Mouse (Mus musculus): ENCODE measurements around the gene Tagap1. TPM values are rescaled to one million over a fixed set of nuclear protein-coding genes. Genes with fewer than 3 reads are reported as not detected.
"Not testable (repeated sequence)": the region's sequence is repeated elsewhere in the genome, so short reads cannot be mapped to it uniquely, and the experiment has no call there.

Tagap1 gene
- polyA plus RNA-seq (2016; fragmentation: Nextera tagmentation; extraction: Ambion mirVana), result 52.4 and 53.7 TPM in 2 replicates

DNA sequence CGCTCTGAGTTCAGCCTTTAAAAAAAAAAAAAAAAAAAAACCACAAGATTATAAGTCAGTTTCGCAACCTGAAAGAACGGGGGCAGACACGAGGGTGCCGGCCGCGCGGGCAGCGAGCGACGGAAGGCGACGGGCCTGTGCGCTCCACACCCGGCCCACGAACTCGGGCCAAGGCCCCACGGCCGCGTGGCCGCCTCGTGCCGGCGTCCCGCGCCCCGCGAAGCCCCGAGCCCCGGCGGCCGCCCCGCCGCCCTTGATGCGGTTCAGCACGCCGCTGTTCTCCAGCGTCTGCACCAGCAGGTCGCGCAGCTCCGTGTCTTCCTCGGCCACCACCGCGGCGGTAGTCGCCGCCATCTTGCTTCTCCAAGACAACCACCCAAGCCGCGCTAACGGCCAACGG lies at the start of gene Tagap1:
Gene Tagap1, minus strand, starts transcription at position 381 of the 400 bp plus-strand sequence.
- not testable (repeated sequence) for H3K4me1 ChIP-seq; H3K9me3 ChIP-seq; H3K27me3 ChIP-seq (replicated peaks; ENCODE audit: low read depth, poor library complexity, severe bottlenecking)
- Histone ChIP-seq H3K27ac (replicated peaks) (peak within 1 kb of the TSS; percentile 88), H3K36me3 (replicated peaks) (peaks cover 12% of the 10 kb centered on the region), H3K4me3 (peak within 1 kb of the TSS; percentile 62)
- DNase-seq (ENCODE audit: low spot score), result peak; percentile 43
- WGBS, result under 1% methylated on average over 46 of the region's 51 CpGs

DNA sequence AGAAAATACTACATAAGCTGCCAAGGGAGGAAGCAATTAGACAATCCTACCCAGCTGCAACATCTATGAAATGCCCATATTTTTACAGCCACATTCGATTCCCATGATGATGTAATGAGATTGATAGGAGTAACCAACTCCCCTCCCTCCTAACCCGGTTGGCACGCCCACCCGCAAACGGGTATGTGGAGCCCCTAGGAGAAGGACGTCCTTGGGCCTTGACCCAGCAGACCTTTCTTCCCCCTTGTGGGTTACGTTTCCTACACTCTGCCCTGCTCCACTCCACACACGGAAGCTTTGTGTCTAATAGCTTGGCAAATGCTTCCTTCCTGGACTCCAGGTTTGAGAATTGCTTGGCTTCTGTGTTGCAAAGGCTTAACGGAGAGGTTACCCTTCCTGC lies 48.9 kb upstream of the Tagap1 start:
- H3K27me3 ChIP-seq (replicated peaks; ENCODE audit: low read depth, poor library complexity, severe bottlenecking); H3K27ac ChIP-seq (replicated peaks); H3K9me3 ChIP-seq; H3K4me1 ChIP-seq; H3K36me3 ChIP-seq (replicated peaks); DNase-seq (ENCODE audit: low spot score); H3K4me3 ChIP-seq: not testable (repeated sequence)
- 70% methylated on average over 7 of the region's 9 CpGs for WGBS

DNA sequence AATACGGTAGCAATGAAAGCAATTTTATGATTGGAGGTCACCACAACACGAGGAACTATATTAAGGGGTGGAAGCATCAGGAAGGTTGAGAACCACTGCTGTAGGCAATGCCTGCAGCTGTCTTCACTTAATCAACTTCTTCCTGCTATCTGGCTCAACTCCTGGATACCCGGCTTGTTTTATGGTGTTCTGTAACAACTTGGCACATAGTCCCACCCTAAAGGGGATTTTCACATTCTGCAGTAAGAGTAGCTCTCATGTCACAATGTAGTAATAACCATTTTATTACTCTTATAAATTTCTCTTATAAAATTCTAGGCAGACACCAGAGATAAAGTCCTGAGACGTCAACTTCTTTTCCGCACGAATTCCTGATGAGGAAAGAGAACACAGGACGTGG lies 48.5 kb upstream of the Tagap1 start:
- not testable (repeated sequence) for H3K27me3 ChIP-seq (replicated peaks; ENCODE audit: low read depth, poor library complexity, severe bottlenecking); H3K9me3 ChIP-seq; H3K4me3 ChIP-seq; H3K27ac ChIP-seq (replicated peaks); DNase-seq (ENCODE audit: low spot score); H3K4me1 ChIP-seq; H3K36me3 ChIP-seq (replicated peaks)
- no CpG with 5 or more reads among the region's 7 CpGs for WGBS

DNA sequence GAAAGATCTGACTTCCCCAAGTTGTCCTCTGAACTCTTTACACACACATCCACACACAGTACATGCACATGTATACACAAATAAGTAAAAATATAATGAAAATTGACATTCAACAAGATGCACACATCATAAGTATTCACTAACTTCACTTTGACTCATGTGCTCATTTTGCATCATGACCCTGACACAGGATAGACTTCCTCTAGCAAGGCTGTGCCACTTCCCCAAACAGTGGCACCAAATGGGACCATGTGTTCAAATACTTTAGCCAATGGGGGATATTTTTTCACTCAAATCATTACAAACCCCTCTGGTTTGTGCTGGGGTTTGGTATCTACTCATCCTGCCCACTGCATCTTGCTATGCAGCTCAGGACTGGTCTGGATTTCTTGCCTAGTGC lies 47.9 kb upstream of the Tagap1 start:
- H3K4me1 ChIP-seq; H3K27ac ChIP-seq (replicated peaks); H3K27me3 ChIP-seq (replicated peaks; ENCODE audit: low read depth, poor library complexity, severe bottlenecking); DNase-seq (ENCODE audit: low spot score); H3K36me3 ChIP-seq (replicated peaks); H3K4me3 ChIP-seq; H3K9me3 ChIP-seq: not testable (repeated sequence)

DNA sequence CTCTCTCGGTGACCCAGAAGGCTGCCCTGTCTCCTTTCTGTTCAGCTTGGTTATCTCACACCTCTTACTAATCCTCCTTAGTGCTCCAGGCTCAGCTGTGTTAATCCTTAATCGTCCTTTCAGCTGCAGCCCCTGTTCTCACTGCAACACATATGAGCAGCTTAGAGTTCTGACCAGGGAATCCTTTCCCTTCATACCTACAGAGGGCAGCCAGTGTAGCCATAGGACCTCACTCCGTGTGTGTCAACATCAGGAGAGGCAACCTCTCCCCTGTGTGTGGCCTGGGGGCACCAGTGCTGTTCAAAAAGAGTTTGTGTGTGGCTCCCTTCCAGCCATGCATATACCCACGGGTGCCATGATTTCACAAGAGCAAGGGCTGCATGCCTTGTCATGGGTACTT lies 44.7 kb upstream of the Tagap1 start:
- H3K27ac ChIP-seq (replicated peaks); H3K4me1 ChIP-seq; DNase-seq (ENCODE audit: low spot score); H3K27me3 ChIP-seq (replicated peaks; ENCODE audit: low read depth, poor library complexity, severe bottlenecking); H3K9me3 ChIP-seq; H3K36me3 ChIP-seq (replicated peaks); H3K4me3 ChIP-seq: not testable (repeated sequence)
- 48% methylated on average over 4 of the region's 4 CpGs for WGBS

DNA sequence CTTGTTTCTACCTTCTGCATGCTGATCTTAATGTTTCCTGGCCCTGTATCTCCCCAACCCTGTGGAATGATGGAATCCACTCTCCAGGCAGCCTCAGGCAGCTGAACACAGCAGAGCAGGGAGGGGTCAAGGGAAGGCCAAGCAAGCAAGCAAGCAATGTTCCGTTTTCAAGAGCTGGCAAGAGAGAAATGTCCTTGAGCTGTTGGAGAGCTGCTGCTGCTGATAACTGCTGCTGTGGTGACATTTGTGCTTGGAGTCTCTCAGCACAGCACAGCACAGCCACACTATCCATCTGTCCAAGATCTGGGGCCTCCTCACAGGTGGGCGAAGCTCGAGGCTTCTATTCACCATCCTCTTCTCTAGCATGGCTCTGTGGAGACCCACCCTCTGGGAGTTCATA lies 42.4 kb upstream of the Tagap1 start:
- WGBS, result no CpG with 5 or more reads among the region's 3 CpGs
- not testable (repeated sequence) for H3K27ac ChIP-seq (replicated peaks); H3K36me3 ChIP-seq (replicated peaks); H3K4me3 ChIP-seq; DNase-seq (ENCODE audit: low spot score); H3K4me1 ChIP-seq; H3K9me3 ChIP-seq; H3K27me3 ChIP-seq (replicated peaks; ENCODE audit: low read depth, poor library complexity, severe bottlenecking)

DNA sequence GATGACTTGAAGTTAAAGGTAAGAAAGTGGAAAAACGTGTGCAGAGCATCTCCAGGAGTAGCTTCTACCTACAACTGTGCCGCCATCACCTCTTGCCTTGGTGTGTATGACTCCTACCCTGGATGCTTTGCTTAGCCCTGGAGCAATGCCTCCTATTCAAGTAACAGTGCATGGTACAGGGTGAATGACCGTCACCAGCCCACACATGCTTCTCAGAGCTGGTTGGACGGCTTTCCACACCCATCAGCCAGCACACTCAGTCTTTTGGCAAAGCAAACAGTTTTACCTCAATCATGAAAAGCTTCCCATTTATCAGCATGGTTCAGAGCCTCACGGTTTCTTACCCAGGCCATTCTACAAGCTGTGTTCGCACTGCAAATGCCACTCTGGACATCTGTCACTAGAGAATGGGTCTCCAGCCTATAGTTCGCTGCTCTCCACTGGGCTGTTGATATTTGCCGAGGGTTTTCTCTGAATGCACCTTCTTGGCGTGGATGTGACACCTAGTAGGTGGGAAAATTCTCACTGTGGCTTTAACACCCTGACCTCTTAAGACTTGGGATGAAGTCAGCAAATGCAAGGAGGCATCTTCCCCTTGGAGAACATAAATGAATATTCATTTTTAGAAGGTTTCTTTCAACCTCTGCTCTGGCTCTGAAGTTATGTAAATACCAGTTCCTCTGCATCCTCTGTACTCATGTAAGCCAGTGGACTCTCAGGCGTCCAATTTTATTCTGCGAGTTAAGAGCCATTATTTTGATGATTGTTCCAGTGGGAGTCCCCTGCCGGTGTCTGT lies 41.0 kb upstream of the Tagap1 start:
- WGBS, result 89% methylated on average over 9 of the region's 12 CpGs

DNA sequence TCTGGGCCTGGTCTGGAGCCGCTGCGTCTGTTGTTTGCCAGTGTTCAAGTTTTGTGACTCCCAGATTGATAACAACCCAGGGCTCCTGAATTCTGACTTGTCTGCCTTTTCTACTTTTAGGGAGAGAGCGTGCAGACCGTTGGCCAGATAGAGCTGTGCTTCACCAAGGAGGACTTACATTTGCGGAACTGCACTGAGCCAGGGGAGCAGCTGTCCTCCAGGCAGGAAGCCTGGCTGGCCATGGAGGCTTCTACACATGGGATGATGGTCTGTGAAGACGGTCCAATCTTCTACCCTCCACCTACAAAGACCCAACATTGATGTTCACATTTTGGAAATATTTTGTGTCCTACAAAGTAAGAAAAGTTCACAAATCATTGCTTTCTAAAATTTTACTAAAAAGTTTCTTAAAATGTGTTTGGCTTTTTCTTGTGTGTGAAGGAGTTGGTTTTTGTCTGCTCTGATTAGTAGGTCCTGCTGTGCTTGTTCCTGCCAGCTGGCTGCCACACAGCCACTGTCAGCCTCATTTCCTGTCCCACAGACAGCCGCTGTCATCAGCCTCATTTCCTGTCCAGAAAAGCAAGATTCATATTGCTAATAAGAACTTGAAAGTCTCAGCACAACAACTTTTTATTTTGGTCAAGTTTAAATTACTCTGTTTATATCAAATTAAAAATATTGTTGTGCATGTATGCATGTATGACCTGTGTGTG lies 37.0 kb upstream of the Tagap1 start:
- not testable (repeated sequence) for H3K9me3 ChIP-seq; H3K27ac ChIP-seq (replicated peaks); H3K36me3 ChIP-seq (replicated peaks); H3K4me3 ChIP-seq; H3K27me3 ChIP-seq (replicated peaks; ENCODE audit: low read depth, poor library complexity, severe bottlenecking); DNase-seq (ENCODE audit: low spot score); H3K4me1 ChIP-seq
- WGBS, result 76% methylated on average over 2 of the region's 7 CpGs

More for the DNA sequence above, 41.0 kb upstream of the Tagap1 start:
- H3K4me1 ChIP-seq; H3K36me3 ChIP-seq (replicated peaks); H3K4me3 ChIP-seq; H3K9me3 ChIP-seq; H3K27me3 ChIP-seq (replicated peaks; ENCODE audit: low read depth, poor library complexity, severe bottlenecking); H3K27ac ChIP-seq (replicated peaks); DNase-seq (ENCODE audit: low spot score): not testable (repeated sequence)

DNA sequence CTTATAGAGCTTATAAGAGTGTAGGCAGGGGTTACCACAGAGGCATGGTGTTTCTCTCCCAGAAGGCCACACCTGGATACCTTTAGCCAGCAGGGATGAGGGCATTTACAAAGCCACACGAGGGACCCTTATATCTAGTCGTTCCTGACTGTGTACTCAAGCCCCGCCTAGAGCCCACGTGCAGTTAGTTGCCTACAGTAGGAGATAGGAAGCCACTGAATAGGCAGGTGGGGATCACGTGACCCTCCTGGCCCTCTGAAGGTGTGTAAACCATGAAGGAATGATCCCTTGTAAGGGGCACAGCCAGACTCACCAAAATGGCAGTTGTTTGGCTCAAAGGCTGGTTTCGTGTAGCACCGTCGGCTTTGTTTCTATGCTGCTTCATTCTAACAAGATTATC lies 35.9 kb upstream of the Tagap1 start:
- not testable (repeated sequence) for H3K9me3 ChIP-seq; H3K27ac ChIP-seq (replicated peaks); H3K27me3 ChIP-seq (replicated peaks; ENCODE audit: low read depth, poor library complexity, severe bottlenecking); H3K36me3 ChIP-seq (replicated peaks); DNase-seq (ENCODE audit: low spot score); H3K4me1 ChIP-seq; H3K4me3 ChIP-seq
- WGBS, result 88% methylated on average over 8 of the region's 8 CpGs

DNA sequence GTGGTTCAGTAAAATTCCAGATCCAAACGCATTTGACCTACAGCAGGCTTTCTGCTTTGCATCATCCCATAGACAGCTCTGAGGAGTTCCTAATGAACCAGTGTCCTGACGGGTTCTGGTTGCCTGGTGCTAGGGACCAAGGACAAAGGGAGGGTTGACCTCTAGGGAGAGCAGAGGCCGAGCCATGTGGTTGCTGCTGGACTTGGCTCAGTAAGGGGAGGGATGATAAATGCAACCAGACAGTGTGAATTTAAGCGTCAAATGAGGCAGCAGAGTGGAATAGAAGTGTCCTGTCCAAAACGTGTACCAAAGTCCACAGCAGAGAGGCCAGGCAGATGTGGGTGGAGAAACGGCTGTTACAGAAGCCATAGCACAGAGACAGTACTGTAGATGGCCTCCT lies 34.5 kb upstream of the Tagap1 start:
- not testable (repeated sequence) for H3K4me1 ChIP-seq; DNase-seq (ENCODE audit: low spot score); H3K36me3 ChIP-seq (replicated peaks); H3K9me3 ChIP-seq; H3K27ac ChIP-seq (replicated peaks); H3K4me3 ChIP-seq; H3K27me3 ChIP-seq (replicated peaks; ENCODE audit: low read depth, poor library complexity, severe bottlenecking)
- WGBS, result no CpG with 5 or more reads among the region's 6 CpGs

DNA sequence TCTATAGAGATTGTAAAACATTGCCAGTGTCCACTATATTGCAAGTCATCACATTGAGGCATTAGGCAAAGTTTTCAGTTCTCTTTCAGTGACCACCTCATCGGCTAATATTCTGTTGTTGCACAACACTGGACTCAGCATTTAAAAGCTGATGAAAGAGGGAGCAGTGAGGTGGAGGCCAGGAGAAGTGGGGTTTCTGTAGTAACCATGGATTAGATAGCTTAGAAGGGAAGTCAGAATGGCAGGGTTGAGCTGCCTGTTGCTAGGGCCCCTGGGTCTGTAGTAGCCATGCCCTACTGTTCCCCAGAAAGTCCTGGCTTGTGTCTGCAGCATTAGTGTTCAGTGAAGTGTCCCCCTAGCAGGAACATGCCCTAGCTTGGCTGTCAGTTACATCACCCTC lies 25.2 kb upstream of the Tagap1 start:
- DNase-seq (ENCODE audit: low spot score); H3K4me3 ChIP-seq; H3K4me1 ChIP-seq; H3K36me3 ChIP-seq (replicated peaks); H3K27me3 ChIP-seq (replicated peaks; ENCODE audit: low read depth, poor library complexity, severe bottlenecking); H3K9me3 ChIP-seq; H3K27ac ChIP-seq (replicated peaks): not testable (repeated sequence)
- WGBS, result 95% methylated on average over 1 of the region's 1 CpGs

DNA sequence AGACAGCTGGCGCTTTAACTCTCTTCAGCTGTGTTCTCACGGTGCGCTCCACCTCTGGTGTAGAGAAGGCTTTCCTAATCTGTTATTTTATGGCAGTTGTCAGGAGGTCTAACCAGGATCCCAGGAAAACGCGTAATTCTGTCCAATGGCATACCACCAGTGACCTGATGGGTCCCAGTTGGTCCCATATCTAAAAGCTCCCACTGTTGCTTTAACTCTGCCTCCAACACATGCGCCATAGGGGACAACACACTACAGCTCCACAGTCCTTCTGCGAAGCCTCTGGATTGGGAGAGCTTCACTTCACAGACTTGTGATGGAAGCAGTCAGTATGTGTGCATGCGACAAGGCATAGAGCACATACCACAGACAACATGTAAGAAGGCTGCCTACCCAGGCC lies 19.2 kb upstream of the Tagap1 start:
- H3K4me1 ChIP-seq; H3K36me3 ChIP-seq (replicated peaks); H3K9me3 ChIP-seq; DNase-seq (ENCODE audit: low spot score); H3K27me3 ChIP-seq (replicated peaks; ENCODE audit: low read depth, poor library complexity, severe bottlenecking); H3K27ac ChIP-seq (replicated peaks); H3K4me3 ChIP-seq: not testable (repeated sequence)
- WGBS, result 94% methylated on average over 5 of the region's 8 CpGs

DNA sequence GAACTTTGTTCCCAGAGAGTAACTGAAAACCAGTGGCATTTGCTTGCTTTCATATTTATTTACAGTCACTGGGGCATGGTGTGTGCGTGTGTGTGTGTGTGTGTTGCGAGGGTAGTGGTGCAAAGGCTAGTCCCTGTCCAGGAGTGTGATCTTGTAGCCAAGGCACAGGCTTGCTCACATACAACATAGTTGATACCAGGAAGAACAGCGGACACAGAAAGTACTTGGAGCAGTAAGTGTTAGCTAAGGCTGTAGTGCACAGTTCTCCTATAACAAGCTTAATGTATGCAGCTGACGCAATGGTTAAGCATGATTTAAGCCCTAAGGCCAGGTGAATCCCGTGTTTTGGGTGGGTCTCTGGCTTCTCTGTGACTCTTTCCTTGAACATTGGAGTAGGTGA lies 18.4 kb upstream of the Tagap1 start:
- H3K27ac ChIP-seq (replicated peaks), result 0 out of 2 replicates have a peak overlapping the region, but pooled peaks have one; percentile 84

More for the DNA sequence above, 18.4 kb upstream of the Tagap1 start:
- H3K27me3 ChIP-seq (replicated peaks; ENCODE audit: low read depth, poor library complexity, severe bottlenecking); H3K4me1 ChIP-seq; H3K36me3 ChIP-seq (replicated peaks); H3K9me3 ChIP-seq: not testable (repeated sequence)
- DNase-seq (ENCODE audit: low spot score), result peak; percentile 11
- 28% methylated on average over 5 of the region's 5 CpGs for WGBS
- H3K4me3 ChIP-seq, result peak overlapping the region; percentile 63

All from embryonic facial prominence, embryonic 10.5 days (tissue).